ENCODE assay signal across 8 mouse cellular contexts in genomic region chr10:99106703-99107631, GRCm38 (mm10). TPM values are rescaled to one million over a fixed set of nuclear protein-coding genes. Genes with fewer than 3 reads are reported as not detected.
A peak's percentile ranks its signal among the peaks of the same experiment; 100 is the strongest.
DNase-seq lines count a peak whose midpoint lies in the region; ATAC-seq lines count a peak whose summit lies in the region.

TSS of gene Poc1b (plus strand) at chr10:99107036.

- peak within 1 kb of the TSS; percentile 81 for H3K27ac ChIP-seq in hindbrain, embryonic 16.5 days (ENCODE audit: low read depth, low read length)

- no peaks in the 10 kb centered on the region for H3K9me3 ChIP-seq in hindbrain, embryonic 16.5 days (ENCODE audit: control insufficient read depth, low read length)
- H3K9me3 ChIP-seq in megakaryocyte, embryonic 14.5 days: peaks cover 16% of the 10 kb centered on the region; the same call in 1 of the 2 replicates

- under 1% methylated on average over 98 of the region's 106 CpGs for WGBS in hindbrain, embryonic 16.5 days

- H3K4me3 ChIP-seq in hindbrain, embryonic 16.5 days (ENCODE audit: low read length): peak within 1 kb of the TSS; percentile 58
- H3K4me3 ChIP-seq in megakaryocyte, embryonic 14.5 days (replicated peaks): peak within 1 kb of the TSS; percentile 96

- H3K27me3 ChIP-seq in hindbrain, embryonic 16.5 days (replicated peaks; ENCODE audit: control insufficient read depth, insufficient read depth, low read length): no peaks in the 10 kb centered on the region
- no peaks in the 10 kb centered on the region for H3K27me3 ChIP-seq in megakaryocyte, embryonic 14.5 days (replicated peaks)

- peaks cover 15% of the 10 kb centered on the region for H3K4me1 ChIP-seq in hindbrain, embryonic 16.5 days (ENCODE audit: control insufficient read depth, insufficient read depth, low read depth, low read length)
- peaks cover 29% of the 10 kb centered on the region for H3K4me1 ChIP-seq in megakaryocyte, embryonic 14.5 days

- H3K4me2 ChIP-seq in hindbrain, embryonic 16.5 days (ENCODE audit: low read length): peak within 1 kb of the TSS; percentile 93

- peak; percentile 94 for DNase-seq in ZHBTc4 (ENCODE audit: low read depth, low spot score)
- peak; percentile 85 to 87 for DNase-seq in cerebellum, postnatal 36 days
- DNase-seq in gastrocnemius, adult 18-20 months (ENCODE audit: low spot score): peak; percentile 78
- peak; percentile 53 to 69 for DNase-seq in left cerebral cortex, adult 8-10 months (ENCODE audit: low spot score in 2 of 2)
- DNase-seq in right cerebral cortex, postnatal 10 days (ENCODE audit: low spot score in 2 of 2): peak; percentile 92
- peak; percentile 87 for DNase-seq in urinary bladder, postnatal 14 days (ENCODE audit: low spot score)

- peaks cover 12% of the 10 kb centered on the region for H3K36me3 ChIP-seq in hindbrain, embryonic 16.5 days (ENCODE audit: control insufficient read depth, insufficient read depth, low read length)
- H3K36me3 ChIP-seq in megakaryocyte, embryonic 14.5 days (replicated peaks; ENCODE audit: low read length): peaks cover 32% of the 10 kb centered on the region

- ATAC-seq in hindbrain, embryonic 16.5 days: peak; percentile 97

- H3K9ac ChIP-seq in hindbrain, embryonic 16.5 days (ENCODE audit: low read depth, low read length): peak within 1 kb of the TSS; percentile 73

RNA-seq across cellular contexts. Expression of gene Poc1b, which starts in this region (rescaled TPM):
- 1 to 10 TPM; 2.8 to 4.1 TPM for total RNA-seq in gastrocnemius, adult 18-20 months (2021)
- 9.1 and 13.3 TPM in 2 replicates for polyA plus RNA-seq in hindbrain, embryonic 16.5 days (2015; fragmentation: Nextera tagmentation; extraction: Ambion mirVana)
- 10 to 100 TPM in 1 of 4 experiments, 1 to 10 TPM in 3; 7.6 to 13.4 (median 8.1) TPM for total RNA-seq in left cerebral cortex, adult 8-10 months (2022)
- 9.9 and 21.2 TPM in 2 replicates for polyA plus RNA-seq in megakaryocyte, embryonic 14.5 days (2012; ENCODE audit: insufficient read depth, low replicate concordance)

Comparison
In these comparisons a context has a peak if more than half of its experiments do, and no peak if none do; other contexts are left out.
1. Peak in every context shown above with its lines: DNase-seq, ATAC-seq, H3K4me3 ChIP-seq and H3K27ac ChIP-seq.